Mouse (Mus musculus): ENCODE results near the gene Bcl7a. TPM values are rescaled to one million over a fixed set of nuclear protein-coding genes. Genes with fewer than 3 reads are reported as not detected.

Bcl7a gene
- total RNA-seq, 2 experiments from 2014 or later, result 4.9 to 10.7 TPM

DNA sequence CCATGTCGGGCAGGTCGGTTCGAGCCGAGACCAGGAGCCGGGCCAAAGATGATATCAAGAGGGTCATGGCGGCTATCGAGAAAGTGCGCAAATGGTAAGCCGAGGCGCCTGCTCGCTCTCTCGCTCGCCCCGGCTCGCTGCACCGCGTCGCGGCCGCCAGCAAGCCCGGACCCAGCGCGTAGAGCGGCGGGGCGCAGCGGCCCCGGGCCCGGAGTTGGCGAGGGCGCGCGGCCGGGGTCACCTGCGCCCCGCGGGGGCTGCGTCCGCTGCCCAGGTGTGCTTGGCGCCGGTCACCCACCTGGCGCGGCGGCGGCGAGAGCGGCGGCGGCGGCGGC lies 961 bp downstream of the Bcl7a start:
- H3K4me3 ChIP-seq, result peak overlapping the region; percentile 95
- no peak for TF ChIP-seq CTCF (IDR thresholded peaks at IDR 0.05)
- no peak for DNase-seq
- intact Hi-C loops (cut with DNase I), result loop anchor here (5.0 kb wide), 1 partner anchor 42 kb away; no protein-coding TSS in a partner anchor
- H3K27ac ChIP-seq, result peak overlapping the region; percentile 93

DNA sequence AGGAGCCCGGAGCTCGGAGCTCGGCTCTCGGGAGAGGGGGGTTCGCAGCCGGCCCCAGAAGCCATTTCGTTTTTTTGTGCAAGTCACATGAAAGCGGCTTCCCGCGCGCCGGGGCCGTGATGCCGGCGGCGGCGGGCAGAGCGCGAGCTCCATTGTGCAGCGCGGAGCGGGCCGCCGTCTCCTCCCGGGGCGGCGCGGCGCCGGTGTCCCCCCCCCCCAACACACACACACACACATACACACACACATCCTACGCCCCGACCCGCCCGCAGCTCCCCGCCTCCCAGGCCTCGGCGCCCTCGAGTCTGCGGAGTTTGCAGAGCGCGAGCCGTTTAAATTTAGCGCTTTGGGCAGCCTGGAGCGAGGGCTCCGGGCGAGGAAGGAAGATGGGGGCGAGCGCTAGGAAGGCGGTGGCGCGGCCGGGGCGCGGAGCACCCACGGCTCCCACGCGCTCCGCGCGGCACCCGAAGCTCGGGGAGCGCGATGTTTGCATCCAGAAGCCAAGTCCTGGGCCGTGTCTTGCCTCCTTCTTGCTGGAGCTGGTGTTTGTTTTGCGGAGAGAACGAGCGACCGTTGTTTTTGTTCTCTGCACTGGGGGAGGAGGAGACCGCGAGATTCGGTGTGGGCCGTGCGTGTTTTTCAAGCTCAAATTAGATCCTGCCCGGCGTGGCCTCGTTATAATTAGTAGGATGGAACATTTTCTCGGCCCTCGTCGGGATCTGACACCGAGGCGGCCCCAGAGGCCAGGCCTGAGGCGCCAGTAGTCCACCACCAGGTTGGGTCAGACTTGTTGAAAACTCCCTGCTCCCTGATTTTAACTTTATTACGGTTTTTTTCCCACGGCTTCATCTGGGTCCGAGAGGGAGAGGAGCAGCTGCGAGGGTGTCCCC lies 1.6 kb downstream of the Bcl7a start:
- H3K27ac ChIP-seq, result peak overlapping the region; percentile 93
- intact Hi-C loops (cut with DNase I), result loop anchor here (5.0 kb wide), 1 partner anchor 43 kb away; no protein-coding TSS in a partner anchor
- DNase-seq, result peak; percentile 77
- TF ChIP-seq CTCF (IDR thresholded peaks at IDR 0.05), result no peak
- H3K4me3 ChIP-seq, result peak overlapping the region; percentile 95

DNA sequence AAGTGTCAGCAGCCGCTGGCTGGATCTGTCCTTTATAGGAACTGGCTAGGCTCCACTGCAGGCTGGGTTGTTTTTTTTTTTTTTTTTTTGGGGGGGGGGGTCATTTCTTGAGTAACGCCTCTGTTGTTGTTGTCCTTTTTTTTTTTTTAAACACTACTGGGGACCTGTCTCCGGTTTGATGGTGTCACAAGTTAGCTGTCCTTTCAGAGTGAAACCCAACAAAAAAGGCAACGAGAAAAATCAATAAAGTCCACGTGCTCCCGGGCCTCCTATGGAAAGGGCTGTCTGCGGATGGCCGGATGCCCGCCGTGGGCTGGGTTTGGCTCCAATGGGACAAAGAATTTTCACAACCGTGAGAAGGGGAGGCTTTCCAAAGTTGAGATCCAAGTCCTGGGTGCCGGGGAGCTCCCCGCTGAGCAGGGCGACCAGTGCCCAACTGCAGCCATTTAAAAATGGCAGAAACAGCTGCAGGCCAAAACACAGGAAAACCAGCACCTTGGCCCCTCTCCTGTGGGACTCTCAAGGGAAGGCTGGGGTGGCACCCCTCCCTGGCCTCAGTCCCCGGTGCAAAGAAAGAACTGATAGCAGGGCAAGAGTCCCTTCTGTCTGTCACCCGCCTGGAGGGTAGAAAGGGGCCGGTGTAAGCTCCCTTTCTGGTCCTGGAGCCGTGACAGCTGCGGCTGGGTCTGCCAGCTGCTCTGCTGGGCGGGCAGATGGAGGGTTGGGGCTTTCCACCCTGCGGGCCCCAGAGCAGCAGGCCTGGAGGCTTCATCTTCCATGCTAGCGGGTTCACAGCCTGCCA lies 2.4 kb downstream of the Bcl7a start:
- Histone ChIP-seq H3K4me3 (peak overlapping the region; percentile 95), H3K27ac (peak overlapping the region; percentile 93)
- peak; percentile 87 for DNase-seq
- intact Hi-C loops (cut with DNase I), result no loop called here
- no peak for TF ChIP-seq CTCF (IDR thresholded peaks at IDR 0.05)

DNA sequence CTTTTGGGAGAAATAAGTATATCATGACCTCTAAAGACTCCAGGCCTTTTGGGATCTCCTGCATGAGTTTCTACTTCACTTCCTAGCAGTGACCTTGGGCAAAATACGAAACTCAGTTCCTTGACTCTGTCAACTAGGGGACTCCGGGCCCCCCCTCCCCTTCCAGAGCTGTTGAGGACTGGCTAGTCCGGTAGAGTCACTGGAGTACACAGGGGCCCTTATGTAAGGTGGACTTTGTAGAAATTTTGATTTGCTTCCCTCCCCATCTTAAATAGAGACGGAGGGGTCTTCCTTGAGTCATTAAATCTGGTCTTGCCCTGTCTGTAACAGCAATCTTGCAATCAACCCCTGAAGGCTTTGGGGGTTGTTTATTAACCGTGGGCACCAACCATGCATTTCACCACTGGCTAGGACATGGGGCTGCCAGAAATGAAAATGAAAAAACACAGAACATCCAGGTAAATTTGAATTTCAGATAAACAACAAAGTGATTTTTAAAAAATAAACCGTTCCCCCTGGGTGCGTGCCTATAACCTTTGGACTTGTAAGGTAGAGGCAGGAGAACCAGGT lies 3.2 kb downstream of the Bcl7a start:
- intact Hi-C loops (cut with DNase I), result no loop called here
- no peak for TF ChIP-seq CTCF (IDR thresholded peaks at IDR 0.05)
- Histone ChIP-seq H3K4me3 (peak overlapping the region; percentile 95), H3K27ac (peak overlapping the region; percentile 93)
- no peak for DNase-seq

DNA sequence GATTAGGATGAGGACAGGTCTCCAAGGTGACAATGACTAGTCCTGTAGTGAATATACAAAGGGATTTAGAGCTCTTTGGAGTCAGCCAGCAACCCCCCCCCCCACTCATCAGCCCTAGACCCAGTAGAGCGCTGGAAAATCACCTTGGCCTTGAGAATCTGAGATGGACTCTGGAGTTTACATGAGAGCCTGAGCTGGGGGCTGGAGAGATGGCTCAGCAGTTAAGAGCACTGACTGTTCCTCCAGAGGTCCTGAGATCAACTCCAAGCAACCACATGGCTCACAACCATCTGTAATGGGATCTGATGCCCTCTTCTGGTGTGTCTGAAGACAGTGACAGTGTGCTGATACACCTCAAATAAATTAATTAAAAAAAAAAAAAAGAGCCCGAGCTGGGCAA lies 4.4 kb downstream of the Bcl7a start:
- Histone ChIP-seq H3K4me3 (no peak overlapping the region), H3K27ac (no peak overlapping the region)
- no peak for DNase-seq
- intact Hi-C loops (cut with DNase I), result no loop called here
- no peak for TF ChIP-seq CTCF (IDR thresholded peaks at IDR 0.05)

DNA sequence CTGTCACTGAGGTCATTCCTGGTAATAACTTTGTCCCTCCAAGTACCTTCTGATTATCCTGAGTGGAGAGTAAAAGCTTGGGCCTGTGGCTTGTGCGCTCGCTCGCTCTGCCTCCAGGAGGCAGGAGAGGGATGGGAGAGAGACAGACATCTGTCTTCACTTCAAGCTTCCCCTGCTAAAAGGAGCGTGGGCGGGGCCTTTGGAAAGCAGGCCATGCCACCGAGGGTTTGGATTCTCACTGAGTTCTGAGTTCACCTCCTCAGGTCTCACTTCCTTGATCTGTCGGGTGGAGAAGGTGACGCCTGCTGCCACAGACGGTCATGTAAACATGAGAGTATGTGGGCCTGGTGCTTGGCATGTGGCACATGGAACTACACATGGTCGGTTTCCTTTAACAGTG lies 6.8 kb downstream of the Bcl7a start:
- Histone ChIP-seq H3K27ac (no peak overlapping the region), H3K4me3 (no peak overlapping the region)
- intact Hi-C loops (cut with DNase I), result no loop called here
- DNase-seq, result peak; percentile 57
- TF ChIP-seq CTCF (IDR thresholded peaks at IDR 0.05), result peak; percentile 49

DNA sequence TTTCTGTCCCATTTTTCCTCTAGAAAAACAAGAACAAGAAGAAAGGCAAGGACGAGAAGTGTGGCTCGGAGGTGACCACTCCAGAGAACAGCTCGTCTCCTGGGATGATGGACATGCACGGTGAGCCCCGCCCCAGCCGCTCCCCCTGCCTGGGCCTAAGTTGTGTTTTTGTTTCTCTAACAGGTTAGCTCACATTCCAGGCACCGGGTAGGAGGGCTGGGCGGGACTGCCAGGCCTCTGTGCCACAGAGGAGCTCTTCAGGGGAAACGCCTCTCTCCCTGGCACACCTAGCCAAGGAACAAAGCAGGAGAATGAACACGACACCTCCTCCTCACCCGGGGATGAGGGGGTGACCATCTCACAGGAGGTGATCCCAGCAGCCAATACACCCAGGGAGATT lies 12.3 kb downstream of the Bcl7a start:
- DNase-seq, result no peak
- TF ChIP-seq CTCF (IDR thresholded peaks at IDR 0.05), result no peak
- Histone ChIP-seq H3K27ac (no peak overlapping the region), H3K4me3 (no peak overlapping the region)
- intact Hi-C loops (cut with DNase I), result no loop called here

DNA sequence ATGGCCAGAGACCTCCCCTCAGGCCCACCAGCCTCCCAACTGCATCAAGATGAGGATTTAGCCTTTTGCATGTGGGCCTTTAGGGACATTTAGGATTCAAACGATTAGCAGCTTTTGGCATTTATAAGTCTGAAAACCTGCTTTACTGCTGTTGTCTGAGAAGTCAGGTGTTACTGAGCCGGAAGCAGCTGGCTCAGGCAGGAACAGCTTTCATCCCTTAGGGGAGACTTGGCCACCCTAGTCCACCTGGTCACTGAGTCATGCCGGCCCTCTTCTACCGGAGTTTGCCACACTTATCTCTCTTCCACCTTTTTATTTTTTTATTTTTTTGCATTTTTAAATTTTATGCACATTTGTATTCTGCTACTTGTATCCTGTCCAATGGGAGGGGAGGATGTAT lies 13.6 kb downstream of the Bcl7a start:
- intact Hi-C loops (cut with DNase I), result no loop called here
- TF ChIP-seq CTCF (IDR thresholded peaks at IDR 0.05), result no peak
- DNase-seq, result no peak

DNA sequence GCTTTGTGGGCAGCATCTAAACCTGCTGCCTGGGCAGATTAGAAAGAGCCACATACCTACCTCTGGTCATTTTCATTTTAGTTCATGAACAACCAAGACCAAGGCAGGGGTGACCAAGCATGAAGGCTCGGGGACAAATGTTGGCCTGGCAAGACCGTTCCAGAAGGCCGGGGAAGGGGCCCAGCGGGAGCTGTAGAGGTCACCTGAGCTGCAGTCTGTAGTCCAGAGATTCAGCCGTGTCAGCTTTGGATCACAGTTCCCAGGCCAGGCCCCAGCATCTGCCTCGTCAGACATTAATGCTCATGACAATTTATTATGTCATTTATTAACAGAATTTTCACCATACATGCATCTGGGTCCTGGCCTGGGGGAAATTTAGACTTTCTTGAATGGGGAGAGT lies 15.8 kb downstream of the Bcl7a start:
- no peak for DNase-seq
- TF ChIP-seq CTCF (IDR thresholded peaks at IDR 0.05), result no peak
- intact Hi-C loops (cut with DNase I), result no loop called here
- H3K27ac ChIP-seq, result no peak overlapping the region
- no peak overlapping the region for H3K4me3 ChIP-seq

More for the DNA sequence above, 13.6 kb downstream of the Bcl7a start:
- no peak overlapping the region for H3K27ac ChIP-seq
- no peak overlapping the region for H3K4me3 ChIP-seq

DNA sequence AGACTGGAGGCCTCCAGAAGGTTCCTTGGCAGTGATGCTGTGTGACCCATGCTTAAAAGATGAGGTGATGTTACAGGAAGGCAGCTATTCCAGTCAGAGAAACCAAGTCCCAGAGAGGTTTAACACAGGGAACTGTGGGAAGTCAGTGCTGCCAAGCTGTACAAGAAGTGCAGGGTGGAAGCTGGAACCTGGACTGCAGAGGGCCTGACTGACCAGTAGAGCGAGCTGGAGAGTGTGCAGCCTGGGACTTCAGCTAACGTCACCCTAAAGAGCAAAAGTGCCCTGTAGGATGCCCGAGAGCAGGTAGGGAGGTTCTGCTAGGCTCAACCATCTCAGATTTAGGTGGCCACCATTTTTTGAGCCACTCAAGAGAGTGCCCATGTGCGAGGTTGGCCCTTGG lies 19.3 kb downstream of the Bcl7a start:
- no peak overlapping the region for H3K4me3 ChIP-seq
- DNase-seq, result no peak
- intact Hi-C loops (cut with DNase I), result no loop called here
- peak; percentile 18; the same call in 1 of the 2 replicates for TF ChIP-seq CTCF (IDR thresholded peaks at IDR 0.05)
- H3K27ac ChIP-seq, result peak overlapping the region; percentile 87

DNA sequence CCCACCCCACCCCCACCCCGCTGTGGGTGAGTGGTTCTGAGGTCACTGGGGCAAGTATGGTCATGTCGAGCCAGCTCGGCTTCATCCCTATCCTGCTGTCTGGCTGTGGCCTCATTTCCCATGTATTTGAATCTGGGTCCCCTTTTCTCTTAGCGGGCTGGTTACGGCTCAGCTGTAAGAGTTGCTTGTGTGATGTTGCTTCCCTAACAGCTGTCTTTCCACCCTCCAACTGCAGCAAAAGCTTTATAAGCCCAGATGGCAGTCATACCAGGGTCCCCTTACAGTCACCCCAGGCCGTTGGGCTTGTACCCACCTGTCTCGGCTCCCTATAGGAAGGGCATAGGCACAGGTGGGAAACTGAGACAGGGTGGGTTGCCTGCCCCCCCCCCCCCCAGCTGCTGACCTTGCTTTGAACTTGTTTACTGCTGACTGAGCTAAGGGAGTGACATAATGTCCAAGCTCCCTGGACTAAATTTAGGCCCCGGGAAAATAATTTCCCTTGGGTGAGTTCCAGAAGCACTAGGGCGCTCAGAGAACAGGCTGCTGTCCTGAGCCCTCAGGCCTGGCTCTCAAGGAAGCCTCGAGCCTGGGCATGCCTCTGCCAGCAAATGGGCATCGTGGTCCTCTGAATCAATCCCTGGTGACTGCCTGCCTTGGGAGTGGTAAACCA lies 20.8 kb downstream of the Bcl7a start:
- intact Hi-C loops (cut with DNase I), result no loop called here
- peak overlapping the region; percentile 87 for H3K27ac ChIP-seq
- DNase-seq, result peak; percentile 80
- peak overlapping the region; percentile 36 for H3K4me3 ChIP-seq
- no peak for TF ChIP-seq CTCF (IDR thresholded peaks at IDR 0.05)

DNA sequence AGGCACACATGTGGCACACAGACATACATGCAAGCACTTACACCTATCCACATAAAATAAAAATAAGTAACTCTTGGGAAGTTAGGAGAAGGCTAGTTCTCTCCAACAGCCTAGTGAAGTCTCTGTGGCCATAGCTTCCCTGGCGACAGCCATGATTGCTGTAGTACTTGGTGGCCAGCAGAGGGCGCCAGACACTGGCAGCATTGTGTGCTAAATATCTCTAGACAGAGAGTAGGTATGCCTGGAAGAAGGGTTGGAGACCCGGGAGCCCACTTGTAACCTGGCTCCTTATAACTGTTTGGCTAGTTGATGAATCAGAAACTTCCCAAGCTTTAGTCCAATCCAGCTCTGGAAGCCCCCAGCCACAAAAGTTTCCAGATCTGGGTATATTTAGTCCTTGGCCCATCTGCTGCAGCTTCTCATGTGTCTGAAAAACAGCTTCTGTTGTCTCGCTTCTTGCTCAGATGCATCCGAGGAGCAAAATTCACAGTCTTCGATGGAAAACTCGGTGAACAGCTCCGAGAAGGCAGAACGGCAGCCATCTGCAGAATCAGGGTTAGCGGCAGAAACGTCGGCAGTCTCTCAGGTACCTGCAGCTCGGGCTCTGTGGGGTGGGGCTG lies 25.3 kb downstream of the Bcl7a start:
- Histone ChIP-seq H3K27ac (no peak overlapping the region), H3K4me3 (no peak overlapping the region)
- intact Hi-C loops (cut with DNase I), result loop anchor here (2.0 kb wide), 1 partner anchor 68 kb away; no protein-coding TSS in a partner anchor
- peak; percentile 63 for DNase-seq
- peak; percentile 98 for TF ChIP-seq CTCF (IDR thresholded peaks at IDR 0.05)

Data from gastrocnemius, adult 2 months (tissue).